Mouse (Mus musculus): ENCODE results near the gene Ermard. TPM values are rescaled to one million over a fixed set of nuclear protein-coding genes. Genes with fewer than 3 reads are reported as not detected.

Ermard gene
- total RNA-seq, 1 experiment = 114 TPM

DNA sequence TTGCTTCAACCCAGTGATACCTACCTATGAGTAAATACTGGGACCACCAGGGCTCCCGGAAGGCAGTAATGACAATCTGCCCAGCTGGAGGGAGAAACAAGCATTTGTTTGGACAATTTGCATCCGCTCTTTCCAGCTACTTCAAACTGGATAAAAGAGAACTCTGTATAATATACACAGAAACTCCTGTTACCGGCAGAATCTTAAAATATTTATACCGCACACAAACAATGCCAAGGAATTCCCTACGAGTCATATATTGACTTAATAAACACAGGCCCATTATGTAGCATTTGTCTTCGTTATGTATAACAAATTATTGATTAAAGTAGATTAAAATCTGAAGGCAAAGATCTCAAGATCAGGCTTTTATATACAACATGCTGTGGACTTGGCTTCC is 79.6 kb downstream of the Ermard start:
- in situ Hi-C loops (cut with MboI; ENCODE audit: low sequenced_read_pairs in 2 of 2, unreplicated experiment in 2 of 2) = no loop called here
- no peak overlapping the region for H3K27ac ChIP-seq (ENCODE audit: insufficient read depth, low read depth, low read length, poor library complexity, severe bottlenecking)
- TF ChIP-seq HCFC1 (IDR thresholded peaks at IDR 0.05; ENCODE audit: borderline replicate concordance, insufficient read depth, low read length) (no peak), CHD2 (IDR thresholded peaks at IDR 0.05; ENCODE audit: low read depth, low read length) (no peak), MAFK (IDR thresholded peaks at IDR 0.05; ENCODE audit: insufficient read depth, low read depth, low read length) (no peak), ZC3H11A (IDR thresholded peaks at IDR 0.05; ENCODE audit: borderline replicate concordance, low read depth, low read length) (no peak), ZNF384 (IDR thresholded peaks at IDR 0.05; ENCODE audit: low read depth, low read length) (no peak)
- H3K4me1 ChIP-seq (ENCODE audit: control insufficient read depth in 2 of 2, insufficient read depth in 2 of 2, low read length in 2 of 2, poor library complexity in 1 of 2) = no peaks in the 10 kb centered on the region
- H3K9ac ChIP-seq (ENCODE audit: insufficient read depth, low read depth, low read length, poor library complexity, severe bottlenecking) = no peak overlapping the region
- H3K36me3 ChIP-seq (ENCODE audit: control insufficient read depth, insufficient read depth, low read length, poor library complexity, severe bottlenecking) = no peaks in the 10 kb centered on the region
- no peaks in the 10 kb centered on the region for H3K9me3 ChIP-seq (ENCODE audit: control insufficient read depth, insufficient read depth, low read depth, low read length)
- no peak for DNase-seq (ENCODE audit: low read depth, low spot score)
- no peak overlapping the region for H3K4me3 ChIP-seq (ENCODE audit: insufficient read depth in 1 of 2, low read depth in 1 of 2, low read length in 2 of 2, poor library complexity in 1 of 2, severe bottlenecking in 1 of 2)

DNA sequence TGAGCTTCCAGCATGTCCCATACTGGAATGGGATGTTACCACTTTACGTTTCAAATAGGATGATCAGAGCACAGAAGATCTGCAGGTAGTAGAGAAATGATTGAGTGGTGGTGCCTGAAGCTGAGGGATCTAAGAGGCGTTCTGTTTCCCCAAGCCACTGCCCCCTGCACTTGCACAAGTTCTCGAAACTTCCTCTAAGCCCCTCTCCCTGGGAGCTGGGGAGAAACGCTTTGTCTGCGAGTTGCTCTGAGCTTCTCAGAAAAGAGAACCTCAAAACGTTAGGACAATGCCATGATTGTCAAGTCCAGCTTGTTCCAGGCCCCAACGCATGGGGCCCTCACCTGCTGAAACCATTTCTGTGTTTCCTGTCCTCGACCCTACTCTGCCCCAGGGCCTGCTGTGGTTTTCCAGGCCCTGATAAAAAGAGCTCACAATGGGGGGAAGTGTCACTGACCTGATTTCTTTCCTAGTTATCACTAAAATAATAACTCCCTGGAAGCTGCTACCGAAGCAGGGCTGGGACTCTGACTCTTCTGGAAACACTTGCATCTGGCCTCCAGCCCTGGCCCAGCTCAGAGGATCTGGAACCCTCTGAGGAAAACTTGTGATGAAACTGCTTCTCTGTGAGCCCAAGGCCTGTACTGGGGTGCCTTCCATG is 88.8 kb downstream of the Ermard start:
- TF ChIP-seq MAFK (IDR thresholded peaks at IDR 0.05; ENCODE audit: insufficient read depth, low read depth, low read length) (no peak), ZNF384 (IDR thresholded peaks at IDR 0.05; ENCODE audit: low read depth, low read length) (no peak), HCFC1 (IDR thresholded peaks at IDR 0.05; ENCODE audit: borderline replicate concordance, insufficient read depth, low read length) (no peak), ZC3H11A (IDR thresholded peaks at IDR 0.05; ENCODE audit: borderline replicate concordance, low read depth, low read length) (no peak), CHD2 (IDR thresholded peaks at IDR 0.05; ENCODE audit: low read depth, low read length) (no peak)
- no peak overlapping the region for H3K27ac ChIP-seq (ENCODE audit: insufficient read depth, low read depth, low read length, poor library complexity, severe bottlenecking)
- no peak for DNase-seq (ENCODE audit: low read depth, low spot score)

GRCm38 (mm10) chr17:15130288-15130656 is 89.3 kb downstream of the Ermard start:
- in situ Hi-C loops (cut with MboI; ENCODE audit: low sequenced_read_pairs in 2 of 2, unreplicated experiment in 2 of 2) = no loop called here
- TF ChIP-seq ZNF384 (IDR thresholded peaks at IDR 0.05; ENCODE audit: low read depth, low read length) (no peak), HCFC1 (IDR thresholded peaks at IDR 0.05; ENCODE audit: borderline replicate concordance, insufficient read depth, low read length) (no peak), CHD2 (IDR thresholded peaks at IDR 0.05; ENCODE audit: low read depth, low read length) (no peak), MAFK (IDR thresholded peaks at IDR 0.05; ENCODE audit: insufficient read depth, low read depth, low read length) (no peak), ZC3H11A (IDR thresholded peaks at IDR 0.05; ENCODE audit: borderline replicate concordance, low read depth, low read length) (no peak)
- no peak for DNase-seq (ENCODE audit: low read depth, low spot score)

More for the DNA sequence above, 88.8 kb downstream of the Ermard start:
- Histone ChIP-seq H3K36me3 (ENCODE audit: control insufficient read depth, insufficient read depth, low read length, poor library complexity, severe bottlenecking) (no peaks in the 10 kb centered on the region), H3K9me3 (ENCODE audit: control insufficient read depth, insufficient read depth, low read depth, low read length) (no peaks in the 10 kb centered on the region), H3K4me1 (ENCODE audit: control insufficient read depth in 2 of 2, insufficient read depth in 2 of 2, low read length in 2 of 2, poor library complexity in 1 of 2) (no peaks in the 10 kb centered on the region), H3K9ac (ENCODE audit: insufficient read depth, low read depth, low read length, poor library complexity, severe bottlenecking) (no peak overlapping the region), H3K4me3 (ENCODE audit: insufficient read depth in 1 of 2, low read depth in 1 of 2, low read length in 2 of 2, poor library complexity in 1 of 2, severe bottlenecking in 1 of 2) (no peak overlapping the region)
- in situ Hi-C loops (cut with MboI; ENCODE audit: low sequenced_read_pairs in 2 of 2, unreplicated experiment in 2 of 2) = no loop called here

GRCm38 (mm10) chr17:15134905-15135669 is 94.1 kb downstream of the Ermard start:
- TF ChIP-seq MAFK (IDR thresholded peaks at IDR 0.05; ENCODE audit: insufficient read depth, low read depth, low read length) = no peak
- TF ChIP-seq ZNF384 (IDR thresholded peaks at IDR 0.05; ENCODE audit: low read depth, low read length) = no peak
- TF ChIP-seq CHD2 (IDR thresholded peaks at IDR 0.05; ENCODE audit: low read depth, low read length) = no peak
- TF ChIP-seq HCFC1 (IDR thresholded peaks at IDR 0.05; ENCODE audit: borderline replicate concordance, insufficient read depth, low read length) = no peak
- TF ChIP-seq ZC3H11A (IDR thresholded peaks at IDR 0.05; ENCODE audit: borderline replicate concordance, low read depth, low read length) = no peak
- in situ Hi-C loops (cut with MboI; ENCODE audit: low sequenced_read_pairs in 2 of 2, unreplicated experiment in 2 of 2) = no loop called here
- no peak for DNase-seq (ENCODE audit: low read depth, low spot score)
- no peaks in the 10 kb centered on the region for H3K36me3 ChIP-seq (ENCODE audit: control insufficient read depth, insufficient read depth, low read length, poor library complexity, severe bottlenecking)
- H3K9me3 ChIP-seq (ENCODE audit: control insufficient read depth, insufficient read depth, low read depth, low read length) = no peaks in the 10 kb centered on the region
- no peak overlapping the region for H3K27ac ChIP-seq (ENCODE audit: insufficient read depth, low read depth, low read length, poor library complexity, severe bottlenecking)
- no peaks in the 10 kb centered on the region for H3K4me1 ChIP-seq (ENCODE audit: control insufficient read depth in 2 of 2, insufficient read depth in 2 of 2, low read length in 2 of 2, poor library complexity in 1 of 2)
- no peak overlapping the region for H3K9ac ChIP-seq (ENCODE audit: insufficient read depth, low read depth, low read length, poor library complexity, severe bottlenecking)
- H3K4me3 ChIP-seq (ENCODE audit: insufficient read depth in 1 of 2, low read depth in 1 of 2, low read length in 2 of 2, poor library complexity in 1 of 2, severe bottlenecking in 1 of 2) = no peak overlapping the region

More at GRCm38 (mm10) chr17:15130288-15130656, 89.3 kb downstream of the Ermard start:
- Histone ChIP-seq H3K9ac (ENCODE audit: insufficient read depth, low read depth, low read length, poor library complexity, severe bottlenecking) (no peak overlapping the region), H3K4me1 (ENCODE audit: control insufficient read depth in 2 of 2, insufficient read depth in 2 of 2, low read length in 2 of 2, poor library complexity in 1 of 2) (no peaks in the 10 kb centered on the region), H3K4me3 (ENCODE audit: insufficient read depth in 1 of 2, low read depth in 1 of 2, low read length in 2 of 2, poor library complexity in 1 of 2, severe bottlenecking in 1 of 2) (no peak overlapping the region), H3K9me3 (ENCODE audit: control insufficient read depth, insufficient read depth, low read depth, low read length) (no peaks in the 10 kb centered on the region), H3K36me3 (ENCODE audit: control insufficient read depth, insufficient read depth, low read length, poor library complexity, severe bottlenecking) (no peaks in the 10 kb centered on the region), H3K27ac (ENCODE audit: insufficient read depth, low read depth, low read length, poor library complexity, severe bottlenecking) (no peak overlapping the region)
